Mouse (Mus musculus) adrenal gland (tissue): ENCODE data around the gene Jdp2.

Experiments
- intact Hi-C: fragments of 180-260 bp; cut with DNase I; formaldehyde crosslinking; loops from one replicate; pipeline ENCODE4 v1.15.1; 2025

The Jdp2 gene

GRCm38 (mm10) chr12:85631196-85631595 lies 32.4 kb downstream of the Jdp2 start:
- intact Hi-C loops = no loop called here

GRCm38 (mm10) chr12:85632321-85632720 lies 33.5 kb downstream of the Jdp2 start:
- intact Hi-C loops = no loop called here

- intact Hi-C loops = no loop called here
These were observed 39.1 kb downstream of the Jdp2 start for GRCm38 (mm10) chr12:85637932-85638331.

- intact Hi-C loops = no loop called here
These were observed 39.9 kb downstream of the Jdp2 start for GRCm38 (mm10) chr12:85638541-85639325.

GRCm38 (mm10) chr12:85639326-85640008 lies 40.6 kb downstream of the Jdp2 start:
- intact Hi-C loops = no loop called here

- intact Hi-C loops = no loop called here
These were observed 42.2 kb downstream of the Jdp2 start for GRCm38 (mm10) chr12:85640852-85641563.

GRCm38 (mm10) chr12:85641564-85641931 lies 42.7 kb downstream of the Jdp2 start:
- intact Hi-C loops = no loop called here

GRCm38 (mm10) chr12:85643735-85644134 lies 44.9 kb downstream of the Jdp2 start:
- intact Hi-C loops = no loop called here

- intact Hi-C loops = loop anchor here (5.0 kb wide), 2 partner anchors 48 to 138 kb away; partner anchors contain the start of gene Jdp2
These were observed 46.8 kb downstream of the Jdp2 start for GRCm38 (mm10) chr12:85645664-85646063.

- intact Hi-C loops = loop anchor here (5.0 kb wide), 2 partner anchors 50 to 140 kb away; partner anchors contain the start of gene Jdp2
These were observed 48.5 kb downstream of the Jdp2 start for GRCm38 (mm10) chr12:85647346-85647745.

- intact Hi-C loops = loop anchor here (5.0 kb wide), 2 partner anchors 51 to 141 kb away; partner anchors contain the start of gene Jdp2
These were observed 49.1 kb downstream of the Jdp2 start for GRCm38 (mm10) chr12:85647955-85648354.

GRCm38 (mm10) chr12:85659319-85659718 lies 60.5 kb downstream of the Jdp2 start:
- intact Hi-C loops = no loop called here

GRCm38 (mm10) chr12:85660855-85661254 lies 62.0 kb downstream of the Jdp2 start:
- intact Hi-C loops = loop anchor here (5.0 to 10.0 kb wide), 2 partner anchors 164 to 316 kb away; no protein-coding TSS in a partner anchor

GRCm38 (mm10) chr12:85662232-85662631 lies 63.4 kb downstream of the Jdp2 start:
- intact Hi-C loops = loop anchor here (5.0 to 10.0 kb wide), 2 partner anchors 165 to 317 kb away; no protein-coding TSS in a partner anchor

GRCm38 (mm10) chr12:85662896-85663295 lies 64.1 kb downstream of the Jdp2 start:
- intact Hi-C loops = loop anchor here (5.0 to 10.0 kb wide), 2 partner anchors 166 to 318 kb away; no protein-coding TSS in a partner anchor

- intact Hi-C loops = loop anchor here (5.0 to 10.0 kb wide), 2 partner anchors 159 to 321 kb away; no protein-coding TSS in a partner anchor
These were observed 67.3 kb downstream of the Jdp2 start for GRCm38 (mm10) chr12:85666112-85666511.

- intact Hi-C loops = loop anchor here (5.0 to 10.0 kb wide), 2 partner anchors 160 to 322 kb away; no protein-coding TSS in a partner anchor
These were observed 68.2 kb downstream of the Jdp2 start for GRCm38 (mm10) chr12:85667071-85667470.

GRCm38 (mm10) chr12:85668696-85669095 lies 69.9 kb downstream of the Jdp2 start:
- intact Hi-C loops = loop anchor here (5.0 to 10.0 kb wide), 2 partner anchors 161 to 324 kb away; no protein-coding TSS in a partner anchor

GRCm38 (mm10) chr12:85670080-85670479 lies 71.3 kb downstream of the Jdp2 start:
- intact Hi-C loops = no loop called here

- intact Hi-C loops = no loop called here
These were observed 75.1 kb downstream of the Jdp2 start for GRCm38 (mm10) chr12:85673914-85674313.

GRCm38 (mm10) chr12:85679117-85679516 lies 80.3 kb downstream of the Jdp2 start:
- intact Hi-C loops = no loop called here
